Mouse (Mus musculus) embryonic facial prominence, embryonic 15.5 days (tissue): ENCODE measurements around the gene Sdccag8. TPM values are rescaled to one million over a fixed set of nuclear protein-coding genes. Genes with fewer than 3 reads are reported as not detected.
"Not testable (repeated sequence)": the region's sequence is repeated elsewhere in the genome, so short reads cannot be mapped to it uniquely, and the experiment has no call there.

ENCODE experiments used
- ATAC-seq: fragments of 200-750 bp; cut with Nextera tagmentation; 2 replicates; pipeline ENCODE4 v1.8.0; 2017; ENCODE audit warnings: low read depth, moderate TSS enrichment; ENCODE audit not compliant: insufficient number of reproducible peaks, low FRiP score, low TSS enrichment
- H3K27ac ChIP-seq: fragments of 300-500 bp; sonication (generic); replicated peaks from 2 replicates; pipeline ENCODE4 v1.5.1; 2015; ENCODE audit warnings: mild to moderate bottlenecking, inconsistent platforms
- H3K27me3 ChIP-seq: fragments of 300-500 bp; sonication (generic); 2 replicates; pipeline ENCODE4 v1.6.1; 2015; ENCODE audit warnings: inconsistent platforms
- H3K36me3 ChIP-seq: fragments of 300-500 bp; sonication (generic); 2 replicates; pipeline ENCODE4 v1.6.1; 2015; ENCODE audit warnings: mild to moderate bottlenecking, inconsistent platforms
- H3K4me1 ChIP-seq: fragments of 300-500 bp; sonication (generic); 2 replicates; pipeline ENCODE4 v1.6.1; 2015; ENCODE audit warnings: inconsistent platforms
- H3K4me2 ChIP-seq: fragments of 300-500 bp; sonication (generic); replicated peaks from 2 replicates; pipeline ENCODE4 v1.6.1; 2015; ENCODE audit warnings: mild to moderate bottlenecking, inconsistent platforms
- H3K4me3 ChIP-seq: fragments of 300-500 bp; sonication (generic); replicated peaks from 2 replicates; pipeline ENCODE4 v1.5.1; 2015; ENCODE audit warnings: mild to moderate bottlenecking, inconsistent platforms
- H3K9ac ChIP-seq: fragments of 300-500 bp; sonication (generic); 2 replicates; pipeline ENCODE4 v1.6.1; 2015; ENCODE audit warnings: inconsistent platforms
- H3K9me3 ChIP-seq: fragments of 300-500 bp; sonication (generic); replicated peaks from 2 replicates; pipeline ENCODE4 v1.6.1; 2016; ENCODE audit warnings: inconsistent platforms
- WGBS: fragments of 180-500 bp; shearing (Covaris S2); methylation state at CpG from one replicate; pipeline ENCODE4 v1.1.7; 2015; 5-methylcytosine and 5-hydroxymethylcytosine counted together
- polyA plus RNA-seq: library from polyadenylated mRNA; unstranded; fragments of >200 nt; fragmentation: Nextera tagmentation; extraction: Ambion mirVana; gene quantifications from 2 replicates; pipeline ENCODE4 v1.2.1, GENCODE M21; 2015

Sdccag8 gene
- polyA plus RNA-seq, 1 experiment from 2014 or later, result 21.4 TPM

- H3K4me3 ChIP-seq, result no peak overlapping the region
- H3K4me1 ChIP-seq, result peaks cover 5% of the 10 kb centered on the region
- H3K36me3 ChIP-seq, result no peaks in the 10 kb centered on the region
- no peak overlapping the region for H3K9ac ChIP-seq
- no peak for ATAC-seq
- no peak overlapping the region for H3K27ac ChIP-seq
- no peaks in the 10 kb centered on the region for H3K9me3 ChIP-seq
- WGBS, result 70% methylated on average over 2 of the region's 2 CpGs
- H3K27me3 ChIP-seq, result no peaks in the 10 kb centered on the region
- H3K4me2 ChIP-seq, result no peak overlapping the region
Observed at GRCm38 (mm10) chr1:176930574-176930973, 116.1 kb downstream of the Sdccag8 start.

DNA sequence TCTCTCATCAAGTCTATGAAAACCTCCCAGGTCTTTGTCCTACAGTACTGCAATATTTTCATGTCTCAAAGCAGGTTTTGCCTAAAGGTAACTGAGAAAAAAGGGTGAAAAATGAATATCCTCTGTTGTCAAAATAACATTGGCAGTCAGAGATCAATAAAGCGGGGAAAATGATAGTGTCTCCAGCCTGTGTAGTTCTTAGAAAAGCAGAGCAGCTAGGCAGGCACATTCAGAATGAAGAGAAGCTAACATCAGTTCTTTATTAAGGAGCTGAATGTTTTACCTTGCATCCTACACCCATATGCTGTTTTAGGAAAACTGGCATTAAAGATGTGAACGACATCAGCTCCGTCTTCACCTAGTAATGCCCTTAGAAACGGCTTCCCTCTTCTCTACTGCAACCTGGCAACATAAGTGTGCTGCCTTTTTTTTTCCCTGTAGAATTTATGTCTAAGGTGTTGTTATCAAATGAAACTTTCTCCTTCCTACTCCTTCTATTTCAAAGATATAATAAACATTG lies 116.6 kb downstream of the Sdccag8 start:
- Histone ChIP-seq H3K4me2 (no peak overlapping the region), H3K4me1 (peaks cover 5% of the 10 kb centered on the region), H3K9me3 (no peaks in the 10 kb centered on the region), H3K9ac (no peak overlapping the region), H3K27ac (no peak overlapping the region), H3K27me3 (no peaks in the 10 kb centered on the region), H3K36me3 (no peaks in the 10 kb centered on the region), H3K4me3 (no peak overlapping the region)
- 63% methylated on average over 4 of the region's 4 CpGs for WGBS
- ATAC-seq, result no peak

DNA sequence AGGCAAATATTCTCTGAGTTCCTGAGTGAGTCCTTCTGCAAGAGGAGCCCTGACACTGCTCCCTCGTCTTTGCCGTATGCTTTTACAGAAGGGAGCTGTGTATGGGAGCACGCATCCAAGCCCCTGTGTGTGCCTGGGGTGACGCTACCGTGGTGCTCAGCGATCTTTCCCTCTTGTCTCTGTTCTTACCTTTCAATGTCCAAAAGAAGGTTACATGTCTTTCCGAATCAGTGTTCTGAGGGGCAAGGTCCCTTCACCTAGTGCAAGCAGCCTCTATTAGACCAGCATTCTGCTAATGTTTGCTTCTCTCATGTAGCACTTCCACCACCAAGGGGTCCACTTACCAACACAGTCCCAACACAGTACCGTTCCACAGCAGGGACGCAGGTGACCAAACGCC lies 117.1 kb downstream of the Sdccag8 start:
- 73% methylated on average over 10 of the region's 10 CpGs for WGBS
- peaks cover 5% of the 10 kb centered on the region for H3K4me1 ChIP-seq

GRCm38 (mm10) chr1:176932320-176932950 lies 118.0 kb downstream of the Sdccag8 start:
- Histone ChIP-seq H3K36me3 (no peaks in the 10 kb centered on the region), H3K27me3 (no peaks in the 10 kb centered on the region), H3K9me3 (no peaks in the 10 kb centered on the region), H3K4me2 (no peak overlapping the region), H3K9ac (no peak overlapping the region), H3K4me3 (no peak overlapping the region), H3K27ac (no peak overlapping the region), H3K4me1 (peaks cover 5% of the 10 kb centered on the region)
- ATAC-seq, result no peak
- WGBS, result 76% methylated on average over 12 of the region's 12 CpGs

More for the DNA sequence above, 117.1 kb downstream of the Sdccag8 start:
- no peak overlapping the region for H3K9ac ChIP-seq
- no peaks in the 10 kb centered on the region for H3K9me3 ChIP-seq
- ATAC-seq, result no peak
- no peak overlapping the region for H3K4me2 ChIP-seq
- no peak overlapping the region for H3K27ac ChIP-seq
- H3K27me3 ChIP-seq, result no peaks in the 10 kb centered on the region
- no peak overlapping the region for H3K4me3 ChIP-seq
- no peaks in the 10 kb centered on the region for H3K36me3 ChIP-seq

DNA sequence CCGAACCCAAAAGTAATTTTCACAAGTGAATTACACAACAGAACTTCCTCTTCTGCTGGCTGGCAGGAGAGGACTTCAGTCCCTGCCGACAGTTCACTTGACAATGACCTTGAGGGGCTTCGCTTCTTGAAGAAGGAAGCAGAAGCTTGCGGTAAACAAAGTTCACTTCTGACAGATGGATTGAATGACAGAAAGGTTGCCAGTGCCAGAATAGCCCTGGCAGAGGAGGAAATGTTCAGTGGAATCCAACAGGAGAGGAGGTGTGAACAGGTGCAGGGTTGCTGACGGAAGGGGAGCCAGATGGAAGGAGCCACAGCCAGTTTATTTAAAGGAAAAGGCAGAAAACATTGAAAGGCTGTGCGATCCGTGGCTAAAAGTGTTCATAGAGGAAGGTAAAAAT lies 118.9 kb downstream of the Sdccag8 start:
- no peaks in the 10 kb centered on the region for H3K36me3 ChIP-seq
- H3K4me3 ChIP-seq, result no peak overlapping the region
- peaks cover 5% of the 10 kb centered on the region for H3K4me1 ChIP-seq
- H3K9ac ChIP-seq, result no peak overlapping the region
- whole genome bisulfite sequencing, result 48% methylated on average over 7 of the region's 7 CpGs
- ATAC-seq, result no peak
- 0 out of 2 replicates have a peak overlapping the region, but pooled peaks have one; percentile 1 for H3K27ac ChIP-seq
- H3K4me2 ChIP-seq, result no peak overlapping the region
- no peaks in the 10 kb centered on the region for H3K9me3 ChIP-seq
- no peaks in the 10 kb centered on the region for H3K27me3 ChIP-seq

GRCm38 (mm10) chr1:176934043-176934762 lies 119.7 kb downstream of the Sdccag8 start:
- no peaks in the 10 kb centered on the region for H3K36me3 ChIP-seq

DNA sequence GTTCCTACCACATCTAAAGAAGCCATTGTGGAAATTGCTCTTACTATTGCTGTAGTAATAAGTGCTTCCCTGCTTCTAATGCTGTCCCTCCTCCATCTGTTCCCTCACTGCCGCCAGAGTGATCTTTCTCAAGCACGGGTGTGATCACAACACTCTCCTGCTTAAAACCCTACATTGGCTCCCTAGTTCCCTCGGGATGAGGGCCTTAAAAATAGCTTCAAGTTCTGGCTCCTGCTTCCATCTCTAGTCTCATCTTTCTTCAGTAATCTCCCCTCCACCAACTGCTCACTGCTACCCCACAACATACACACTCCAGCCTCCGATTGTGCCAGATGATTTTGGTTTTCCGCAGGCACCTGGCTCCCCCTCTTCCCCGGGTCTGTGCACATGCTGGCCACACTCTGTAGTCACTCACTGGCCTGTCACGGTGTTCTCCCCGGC lies 125.5 kb downstream of the Sdccag8 start:
- no peak overlapping the region for H3K27ac ChIP-seq
- ATAC-seq, result no peak
- H3K4me1 ChIP-seq, result no peaks in the 10 kb centered on the region
- H3K36me3 ChIP-seq, result no peaks in the 10 kb centered on the region
- no peak overlapping the region for H3K4me2 ChIP-seq
- WGBS, result 54% methylated on average over 8 of the region's 8 CpGs
- no peak overlapping the region for H3K9ac ChIP-seq
- H3K27me3 ChIP-seq, result no peaks in the 10 kb centered on the region
- no peak overlapping the region for H3K4me3 ChIP-seq
- no peaks in the 10 kb centered on the region for H3K9me3 ChIP-seq

More at GRCm38 (mm10) chr1:176934043-176934762, 119.7 kb downstream of the Sdccag8 start:
- Histone ChIP-seq H3K4me2 (no peak overlapping the region), H3K9me3 (no peaks in the 10 kb centered on the region), H3K4me1 (peaks cover 5% of the 10 kb centered on the region), H3K27me3 (no peaks in the 10 kb centered on the region), H3K4me3 (no peak overlapping the region), H3K9ac (no peak overlapping the region), H3K27ac (peak overlapping the region; percentile 63; the same call in 1 of the 2 replicates)
- 44% methylated on average over 13 of the region's 13 CpGs for WGBS
- ATAC-seq, result peak; percentile 47

DNA sequence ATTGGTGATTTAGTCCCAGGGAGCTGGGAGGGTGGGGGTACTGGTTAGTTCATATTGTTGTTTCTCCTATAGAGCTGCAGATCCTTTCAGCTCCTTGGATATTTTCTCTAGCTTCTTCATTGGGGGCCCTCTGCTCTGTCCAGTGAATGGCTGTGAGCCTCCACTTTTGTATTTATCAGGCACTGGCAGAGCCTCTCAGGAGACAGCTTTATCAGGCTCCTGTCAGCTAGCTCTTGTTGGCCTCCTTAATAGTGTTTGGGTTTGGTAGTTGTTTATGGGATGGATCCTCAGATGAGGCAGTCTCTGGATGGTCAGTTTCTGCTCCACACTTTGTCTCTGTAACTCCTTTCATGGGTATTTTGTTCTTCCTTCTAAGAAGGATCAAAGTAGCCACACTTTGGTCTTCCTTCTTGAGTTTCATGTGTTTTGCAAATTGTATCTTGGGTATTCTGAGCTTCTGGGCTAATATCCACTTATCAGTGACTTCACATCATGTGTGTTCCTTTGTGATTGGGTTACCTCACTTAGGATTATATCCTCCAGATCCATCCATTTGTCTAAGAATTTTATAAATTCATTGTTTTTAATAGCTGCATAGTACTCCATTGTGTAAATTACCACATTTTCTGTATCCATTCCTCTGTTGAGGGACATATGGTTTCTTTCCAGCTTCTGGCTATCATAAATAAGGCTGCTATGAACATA lies 127.0 kb downstream of the Sdccag8 start:
- not testable (repeated sequence) for H3K9me3 ChIP-seq, H3K36me3 ChIP-seq, ATAC-seq, H3K27ac ChIP-seq, H3K9ac ChIP-seq, H3K27me3 ChIP-seq, H3K4me3 ChIP-seq, H3K4me1 ChIP-seq, H3K4me2 ChIP-seq

GRCm38 (mm10) chr1:176943126-176943525 lies 128.7 kb downstream of the Sdccag8 start:
- Histone ChIP-seq H3K4me3 (no peak overlapping the region), H3K4me2 (no peak overlapping the region), H3K9me3 (no peaks in the 10 kb centered on the region), H3K27ac (no peak overlapping the region), H3K27me3 (no peaks in the 10 kb centered on the region), H3K9ac (no peak overlapping the region), H3K4me1 (no peaks in the 10 kb centered on the region), H3K36me3 (no peaks in the 10 kb centered on the region)
- 92% methylated on average over 5 of the region's 5 CpGs for WGBS
- ATAC-seq, result no peak

- no peak overlapping the region for H3K27ac ChIP-seq
- no peaks in the 10 kb centered on the region for H3K9me3 ChIP-seq
- no peaks in the 10 kb centered on the region for H3K36me3 ChIP-seq
- ATAC-seq, result no peak
- no peak overlapping the region for H3K4me3 ChIP-seq
- no peak overlapping the region for H3K9ac ChIP-seq
- whole genome bisulfite sequencing, result 82% methylated on average over 5 of the region's 5 CpGs
- no peaks in the 10 kb centered on the region for H3K27me3 ChIP-seq
- no peaks in the 10 kb centered on the region for H3K4me1 ChIP-seq
- H3K4me2 ChIP-seq, result no peak overlapping the region
Observed at GRCm38 (mm10) chr1:176943987-176944386, 129.5 kb downstream of the Sdccag8 start.

- Histone ChIP-seq H3K27me3 (no peaks in the 10 kb centered on the region), H3K4me2 (no peak overlapping the region), H3K36me3 (no peaks in the 10 kb centered on the region), H3K9me3 (no peaks in the 10 kb centered on the region), H3K4me3 (no peak overlapping the region), H3K27ac (no peak overlapping the region), H3K9ac (no peak overlapping the region), H3K4me1 (no peaks in the 10 kb centered on the region)
- 69% methylated on average over 8 of the region's 8 CpGs for WGBS
- ATAC-seq, result no peak
Observed at GRCm38 (mm10) chr1:176944458-176945174, 130.2 kb downstream of the Sdccag8 start.
